Mouse (Mus musculus): ENCODE measurements at regions not wholly inside any gene's neighbourhood (a gene's known extent, or its start where the extent isn't known, plus 50 kb on each side); places are given as distances from the start of the nearest gene placed in this dataset.

DNA sequence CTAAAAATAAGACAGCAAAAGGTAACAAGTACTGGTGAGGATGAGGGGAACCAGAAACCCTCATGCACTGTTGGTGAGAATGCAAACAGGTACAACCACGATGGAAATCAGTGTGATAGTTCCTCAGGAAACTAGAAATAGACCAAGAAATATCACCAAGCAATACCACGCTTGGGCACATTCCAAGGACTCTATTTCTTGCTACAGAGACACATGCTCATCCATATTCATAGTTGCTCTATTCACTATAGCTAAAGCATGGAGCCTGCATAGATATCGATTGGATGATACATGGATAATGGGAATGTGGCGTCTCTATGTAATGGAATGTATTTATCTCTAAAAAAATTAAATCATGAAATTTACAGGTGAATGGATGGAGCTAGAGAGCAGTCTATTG is 57.5 kb upstream of the Fam241a start:
- TF ChIP-seq CTCF (conservative IDR thresholded peaks at IDR 0.05; ENCODE audit: low read length) (no peak), NANOG (IDR thresholded peaks at IDR 0.05; ENCODE audit: borderline replicate concordance, low read length) (no peak)
